Mouse (Mus musculus) megakaryocyte, embryonic 14.5 days (primary cell): ENCODE measurements around the gene Adam17.

Experiments
- FLI1 ChIP-seq: IDR thresholded peaks from 2 replicates; pipeline ENCODE4 v1.6.1; 2012; ENCODE audit warnings: low read length, inconsistent platforms, mixed read lengths
- GATA1 ChIP-seq: IDR thresholded peaks from 3 replicates; pipeline ENCODE4 v1.6.1; 2012; ENCODE audit warnings: mixed read lengths, low read length, inconsistent platforms, borderline replicate concordance

DNA sequence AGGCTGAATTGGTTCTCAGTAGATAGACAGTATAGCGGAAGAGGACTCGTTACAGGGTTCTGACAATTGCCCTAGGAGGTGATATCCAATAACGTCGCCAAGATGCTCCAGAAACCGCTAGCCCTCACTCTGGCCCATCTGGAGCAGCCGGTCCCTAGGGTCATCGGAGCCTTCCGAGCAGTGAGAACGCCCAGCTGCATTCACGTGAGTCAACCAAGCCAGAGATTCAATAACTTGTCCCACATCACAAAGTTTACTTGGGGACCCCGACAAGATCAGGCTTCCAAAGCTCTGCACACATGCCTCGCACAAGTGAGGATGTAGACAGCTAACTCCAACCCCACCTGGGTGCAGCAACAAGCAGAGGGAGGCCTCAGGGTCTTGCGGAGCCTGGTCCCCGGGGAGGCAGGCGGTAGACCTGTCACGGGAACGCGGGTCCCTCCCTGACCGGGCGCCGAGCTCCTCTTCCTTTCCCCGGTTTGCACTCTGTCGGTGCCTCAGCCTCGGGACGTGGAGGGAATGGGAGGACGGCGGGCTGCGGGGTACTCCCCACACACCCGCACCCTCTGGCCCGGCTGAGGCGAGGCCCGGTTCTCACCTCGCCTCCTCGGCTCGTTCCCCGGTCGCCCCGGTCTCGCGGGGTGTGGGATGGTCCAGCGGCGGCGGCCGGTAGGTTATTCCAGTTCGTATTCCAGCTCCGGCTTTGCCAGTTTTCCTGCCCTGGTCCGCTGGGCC, 87.8 kb downstream of the Adam17 start:
- TF ChIP-seq GATA1 (no peak), FLI1 (no peak)
